Mouse (Mus musculus) embryo, embryonic 10.5 days (tissue): ENCODE data around the gene Nes.

Experiments
- DNase-seq: peaks from one replicate; pipeline ENCODE4 v3.0.0-alpha.2; 2015; ENCODE audit warnings: low spot score

The Nes gene

GRCm38 (mm10) chr3:87949955-87950515, 20.8 kb upstream of the Nes start:
- peak; percentile 76 for DNase-seq

GRCm38 (mm10) chr3:87951946-87952345, 18.9 kb upstream of the Nes start:
- DNase-seq = no peak

- peak; percentile 72 for DNase-seq
Measured at GRCm38 (mm10) chr3:87952440-87952839, 18.4 kb upstream of the Nes start.

- peak; percentile 76 for DNase-seq
Measured at GRCm38 (mm10) chr3:87958056-87958455, 12.8 kb upstream of the Nes start.

- DNase-seq = no peak
Measured at GRCm38 (mm10) chr3:87958476-87958875, 12.4 kb upstream of the Nes start.

GRCm38 (mm10) chr3:87958967-87959366, 11.9 kb upstream of the Nes start:
- peak; percentile 79 for DNase-seq

- DNase-seq = no peak
Measured at GRCm38 (mm10) chr3:87959371-87959770, 11.5 kb upstream of the Nes start.

GRCm38 (mm10) chr3:87960191-87960585, 10.7 kb upstream of the Nes start:
- DNase-seq = no peak

- peak; percentile 99 for DNase-seq
Measured at GRCm38 (mm10) chr3:87960586-87961191, 10.2 kb upstream of the Nes start.

GRCm38 (mm10) chr3:87970184-87970938, 517 bp upstream of the Nes start:
- DNase-seq = peak; percentile 90

GRCm38 (mm10) chr3:87971489-87972202, 768 bp downstream of the Nes start:
- DNase-seq = no peak

- DNase-seq = peak; percentile 73
Measured at GRCm38 (mm10) chr3:87972203-87972664, 1.4 kb downstream of the Nes start.

GRCm38 (mm10) chr3:87972776-87973175, 1.9 kb downstream of the Nes start:
- DNase-seq = no peak

- DNase-seq = no peak
Measured at GRCm38 (mm10) chr3:87973593-87974380, 2.9 kb downstream of the Nes start.

GRCm38 (mm10) chr3:87974381-87974987, 3.6 kb downstream of the Nes start:
- peak; percentile 94 for DNase-seq

- no peak for DNase-seq
Measured at GRCm38 (mm10) chr3:87979493-87979892, 8.6 kb downstream of the Nes start.

- no peak for DNase-seq
Measured at GRCm38 (mm10) chr3:87980085-87980484, 9.2 kb downstream of the Nes start.

GRCm38 (mm10) chr3:87980728-87981127, 9.8 kb downstream of the Nes start:
- DNase-seq = no peak

- DNase-seq = no peak
Measured at GRCm38 (mm10) chr3:87981214-87981760, 10.4 kb downstream of the Nes start.

GRCm38 (mm10) chr3:87981894-87982835, 11.3 kb downstream of the Nes start:
- no peak for DNase-seq
